Mouse (Mus musculus): Measurements from ENCODE around the gene Zdhhc14. TPM values are rescaled to one million over a fixed set of nuclear protein-coding genes. Genes with fewer than 3 reads are reported as not detected.
A peak's percentile ranks its signal among the peaks of the same experiment; 100 is the strongest.

Zdhhc14 gene
- polyA plus RNA-seq, 1 experiment from 2014 or later = 3.5 TPM

DNA sequence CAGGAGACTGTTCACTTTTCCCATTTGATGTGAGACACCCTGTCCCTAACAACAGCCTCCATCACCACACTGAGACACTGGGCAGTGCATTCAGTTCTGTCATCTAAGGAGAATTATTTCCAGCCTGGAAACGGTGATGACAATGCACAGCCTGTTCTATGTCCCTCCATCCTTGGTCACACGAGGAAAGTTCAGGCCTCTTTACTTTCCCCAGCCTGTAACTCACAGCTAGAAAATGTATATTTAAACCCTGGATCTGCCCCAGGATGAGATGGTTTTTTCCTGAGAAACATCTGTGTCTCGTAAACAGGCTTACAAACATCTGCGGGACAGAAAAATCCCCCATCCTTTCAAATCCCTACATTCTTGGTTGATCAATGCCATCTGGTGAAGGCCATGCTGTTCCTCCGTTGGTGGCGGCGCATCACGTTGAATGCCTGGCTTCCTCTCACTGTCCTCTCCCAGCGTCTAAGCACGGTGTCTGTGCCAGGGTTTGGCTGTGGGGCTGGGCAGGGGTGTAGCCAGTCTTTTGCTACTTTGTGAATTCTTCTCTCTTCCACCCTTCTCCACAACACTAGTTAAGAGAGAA lies 231.3 kb downstream of the Zdhhc14 start:
- DNase-seq (ENCODE audit: low spot score) = no peak

- no peak for DNase-seq (ENCODE audit: low spot score)
Observed at GRCm38 (mm10) chr17:5729587-5730125, 237.3 kb downstream of the Zdhhc14 start.

DNA sequence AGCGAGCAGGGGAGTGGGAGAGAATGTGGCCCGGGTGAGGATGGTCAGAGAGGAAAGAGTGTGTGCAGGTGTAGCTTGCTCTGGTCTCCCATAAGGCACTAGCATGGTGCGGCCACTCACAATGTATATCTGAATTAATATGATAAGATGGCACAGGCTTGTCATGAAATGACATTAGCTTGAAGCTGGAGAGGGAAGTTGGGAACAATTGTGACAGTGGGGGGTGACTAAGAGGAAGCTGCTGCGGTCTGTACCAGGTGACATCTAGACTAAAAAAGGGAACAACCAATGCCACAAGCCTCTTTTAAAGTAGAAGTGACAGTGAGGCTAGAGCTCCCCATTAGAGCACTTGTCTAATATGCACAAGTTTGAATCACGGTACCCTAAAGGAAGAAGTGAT lies 238.2 kb downstream of the Zdhhc14 start:
- DNase-seq (ENCODE audit: low spot score) = peak; percentile 62

GRCm38 (mm10) chr17:5733400-5733799 lies 241.0 kb downstream of the Zdhhc14 start:
- DNase-seq (ENCODE audit: low spot score) = peak; percentile 84

DNA sequence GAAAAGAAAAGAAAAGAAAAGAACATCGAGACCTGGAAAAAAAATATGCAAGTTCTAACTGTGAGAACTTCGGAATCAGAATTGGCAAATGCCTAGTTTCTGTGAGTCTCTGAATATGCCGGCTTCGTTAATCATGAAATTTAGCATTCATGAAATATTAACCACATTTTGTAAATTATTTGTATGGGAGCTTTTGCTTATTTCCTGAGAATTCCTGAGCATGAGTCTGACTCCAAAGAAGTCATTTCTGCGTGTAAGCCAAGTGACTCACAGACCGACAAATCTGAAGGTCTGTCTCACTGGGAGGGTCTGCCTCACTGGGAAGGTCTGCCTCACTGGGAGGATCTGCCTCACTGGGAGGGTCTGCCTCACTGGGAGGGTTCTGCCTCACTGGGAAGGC lies 248.7 kb downstream of the Zdhhc14 start:
- DNase-seq (ENCODE audit: low spot score) = no peak

DNA sequence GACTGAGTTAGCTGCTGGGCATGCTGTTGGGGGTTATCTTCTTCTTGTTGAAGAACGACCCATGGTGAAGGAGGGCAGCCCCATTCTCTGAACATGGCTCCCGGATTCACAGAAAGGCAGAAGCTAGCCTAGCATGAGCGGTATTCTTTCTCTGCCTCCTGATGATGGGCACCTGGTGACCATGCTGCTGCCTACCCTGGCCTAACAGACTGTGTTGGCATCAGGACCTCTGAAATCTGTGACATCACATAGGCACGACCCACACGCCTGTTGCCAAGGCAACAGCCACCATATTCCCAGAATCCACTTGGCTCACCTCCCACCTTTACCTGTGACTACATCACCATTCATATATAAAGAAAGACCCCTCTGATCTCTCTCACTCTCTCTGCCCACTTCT lies 251.7 kb downstream of the Zdhhc14 start:
- DNase-seq (ENCODE audit: low spot score) = no peak

DNA sequence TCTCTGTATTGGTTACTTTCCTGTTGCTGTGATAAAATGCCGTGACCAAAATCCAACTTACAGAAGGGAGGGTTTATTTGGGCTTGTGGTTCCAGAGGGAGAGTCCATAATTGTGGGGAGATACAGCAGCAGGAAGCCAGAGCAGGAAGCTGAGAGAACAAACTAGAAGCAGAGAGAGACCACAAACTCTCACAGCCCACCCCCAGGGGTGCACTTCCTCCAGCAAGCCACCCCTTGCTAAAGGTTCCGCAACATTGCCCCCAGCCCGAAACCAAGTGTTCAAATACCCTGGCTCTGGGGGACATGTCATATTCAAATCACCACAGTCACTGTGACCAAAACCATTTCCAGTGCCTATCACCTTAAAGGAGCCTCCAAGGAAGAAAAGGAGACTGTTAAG lies 254.0 kb downstream of the Zdhhc14 start:
- DNase-seq (ENCODE audit: low spot score) = no peak

DNA sequence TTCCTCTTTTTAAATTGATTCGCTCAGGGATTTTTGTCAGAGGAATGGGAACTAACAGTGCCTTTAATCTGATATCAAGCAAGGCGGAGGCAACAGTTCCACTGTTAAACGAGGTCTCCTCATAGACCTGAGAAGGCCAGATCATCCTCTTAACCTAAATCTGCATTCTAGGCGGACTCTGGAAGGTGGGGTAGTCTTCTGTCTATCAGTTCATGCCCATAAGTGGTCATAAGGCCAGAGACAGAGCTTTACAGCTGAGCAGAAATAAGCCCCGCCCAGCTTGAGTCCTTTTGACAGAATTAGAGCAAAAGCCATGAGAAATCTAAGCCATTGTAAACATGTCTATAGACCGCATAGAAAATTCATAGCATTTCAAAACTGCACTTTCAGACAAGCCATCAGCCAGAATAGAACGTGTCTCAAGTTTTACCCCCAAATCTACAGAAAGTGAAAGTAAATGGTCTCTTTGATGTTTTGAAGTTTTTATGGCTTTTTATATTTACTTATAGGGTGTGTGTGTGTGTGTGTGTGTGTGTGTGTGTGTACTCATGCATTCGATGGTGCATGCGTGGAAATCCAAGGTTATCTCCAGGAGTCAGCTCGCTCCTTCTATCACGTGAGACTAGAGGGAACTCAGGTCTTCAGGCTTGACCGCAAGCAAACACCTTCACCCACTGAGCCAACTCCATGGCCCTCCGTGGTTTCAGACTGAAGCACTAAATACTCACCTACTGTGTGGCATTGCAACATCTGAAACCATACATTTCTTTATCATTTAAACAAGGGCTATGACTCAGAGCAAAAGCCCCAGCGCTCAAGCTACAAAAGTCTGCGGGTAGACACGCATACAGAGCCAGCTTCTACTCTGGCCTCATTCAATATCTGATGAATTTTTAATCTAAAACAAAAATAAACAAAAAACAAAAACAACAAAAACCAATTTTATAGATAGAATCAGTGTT lies 255.5 kb downstream of the Zdhhc14 start:
- no peak for DNase-seq (ENCODE audit: low spot score)

GRCm38 (mm10) chr17:5748501-5748894 lies 256.1 kb downstream of the Zdhhc14 start:
- peak; percentile 66 for DNase-seq (ENCODE audit: low spot score)

GRCm38 (mm10) chr17:5750278-5750677 lies 257.9 kb downstream of the Zdhhc14 start:
- no peak for DNase-seq (ENCODE audit: low spot score)

DNA sequence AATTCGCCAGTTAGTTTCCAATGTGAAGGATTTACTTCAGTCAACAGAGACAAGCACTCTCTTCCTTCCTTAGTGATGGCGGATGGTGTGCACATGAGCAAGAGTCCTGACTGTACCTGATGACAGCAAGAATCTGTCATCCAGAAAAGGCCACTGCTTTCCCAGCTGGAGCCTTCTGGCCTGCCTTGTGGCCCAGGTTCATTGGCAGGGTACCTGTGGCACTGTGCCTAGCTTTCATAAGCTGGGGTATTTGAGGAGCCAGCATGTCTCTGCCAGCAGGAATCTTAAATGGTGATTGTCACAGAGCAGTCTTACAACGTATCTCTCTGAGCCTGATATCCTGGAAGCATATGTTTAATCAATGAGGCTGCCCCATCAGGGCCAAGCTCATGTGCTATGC lies 258.7 kb downstream of the Zdhhc14 start:
- DNase-seq (ENCODE audit: low spot score) = no peak

- no peak for DNase-seq (ENCODE audit: low spot score)
Observed at GRCm38 (mm10) chr17:5752322-5752715, 260.0 kb downstream of the Zdhhc14 start.

- no peak for DNase-seq (ENCODE audit: low spot score)
Observed at GRCm38 (mm10) chr17:5752716-5753585, 260.6 kb downstream of the Zdhhc14 start.

DNA sequence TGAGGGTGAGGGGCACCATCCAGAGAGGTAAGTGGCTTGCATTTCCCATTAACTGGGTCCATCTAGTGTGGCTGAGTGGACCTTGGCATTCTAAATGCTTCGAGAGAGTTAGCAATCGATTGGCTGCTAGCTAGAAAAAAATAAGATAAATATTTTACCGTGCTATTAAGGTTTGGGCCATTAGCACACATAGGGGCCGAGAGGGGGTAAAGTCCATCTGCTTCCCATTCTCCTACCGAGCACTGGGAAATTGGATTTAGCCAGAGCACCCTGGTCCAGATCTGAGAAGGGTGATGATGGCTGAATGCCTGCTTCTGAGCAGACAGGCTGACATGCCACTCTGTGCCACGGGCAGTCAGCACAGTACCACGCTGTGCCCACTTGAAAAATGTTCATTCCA lies 263.1 kb downstream of the Zdhhc14 start:
- DNase-seq (ENCODE audit: low spot score) = no peak

DNA sequence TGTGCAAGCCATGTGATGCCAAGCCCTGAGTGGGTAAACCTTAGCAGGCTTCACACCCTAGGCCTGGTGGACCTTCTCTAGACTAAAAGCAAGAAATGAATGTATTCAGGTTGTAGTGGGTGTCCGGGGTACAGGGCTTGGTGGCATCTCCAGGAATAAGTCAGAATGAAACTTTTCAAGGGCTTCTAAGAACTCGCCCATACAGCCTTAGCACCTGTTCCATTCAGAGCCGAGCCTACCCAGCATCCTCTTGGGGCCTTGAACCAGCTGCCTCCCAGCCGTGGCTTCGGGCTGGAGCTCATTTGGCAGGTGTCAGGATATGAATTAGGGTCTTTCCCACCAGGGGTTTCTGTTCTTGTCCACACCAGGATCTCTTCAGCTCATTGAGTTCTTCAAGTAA lies 263.7 kb downstream of the Zdhhc14 start:
- DNase-seq (ENCODE audit: low spot score) = peak; percentile 66

- DNase-seq (ENCODE audit: low spot score) = no peak
Observed at GRCm38 (mm10) chr17:5756855-5757254, 264.5 kb downstream of the Zdhhc14 start.

DNA sequence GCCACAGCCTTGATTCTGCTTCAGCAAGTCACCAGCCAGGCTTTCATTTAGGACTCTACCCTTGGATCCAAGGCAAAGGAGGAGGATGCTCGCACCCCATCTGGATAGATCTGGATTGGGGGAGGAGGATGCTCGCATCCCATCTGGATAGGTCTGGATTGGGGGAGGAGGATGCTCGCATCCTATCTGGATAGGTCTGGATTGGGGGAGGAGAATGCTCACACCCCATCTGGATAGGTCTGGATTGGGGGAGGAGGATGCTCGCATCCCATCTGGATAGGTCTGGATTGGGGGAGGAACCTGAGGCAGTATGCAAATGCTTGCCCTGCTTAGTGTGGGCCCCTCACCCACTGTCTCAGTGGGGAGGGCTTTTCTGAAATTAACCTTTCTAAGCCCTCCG lies 271.4 kb downstream of the Zdhhc14 start:
- DNase-seq (ENCODE audit: low spot score) = no peak

DNA sequence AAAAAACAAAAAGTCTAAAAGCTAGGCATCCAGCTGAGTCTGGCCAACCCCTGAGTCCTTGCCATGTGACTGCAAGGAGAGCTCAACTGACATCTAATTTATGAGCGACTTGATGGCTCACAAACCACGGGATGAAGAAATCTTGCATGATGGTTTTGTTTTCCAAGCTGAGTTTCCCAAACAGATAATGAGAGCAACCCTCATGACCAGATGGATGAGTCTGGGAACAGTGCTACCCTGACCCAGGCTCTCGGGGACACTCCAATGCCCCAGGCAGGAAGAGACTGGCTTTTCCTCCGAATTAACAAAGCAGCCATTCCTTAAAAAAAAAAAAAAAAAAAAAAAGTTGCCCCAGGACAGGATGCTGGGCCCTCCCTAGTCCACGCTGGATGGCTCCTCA lies 271.9 kb downstream of the Zdhhc14 start:
- no peak for DNase-seq (ENCODE audit: low spot score)

DNA sequence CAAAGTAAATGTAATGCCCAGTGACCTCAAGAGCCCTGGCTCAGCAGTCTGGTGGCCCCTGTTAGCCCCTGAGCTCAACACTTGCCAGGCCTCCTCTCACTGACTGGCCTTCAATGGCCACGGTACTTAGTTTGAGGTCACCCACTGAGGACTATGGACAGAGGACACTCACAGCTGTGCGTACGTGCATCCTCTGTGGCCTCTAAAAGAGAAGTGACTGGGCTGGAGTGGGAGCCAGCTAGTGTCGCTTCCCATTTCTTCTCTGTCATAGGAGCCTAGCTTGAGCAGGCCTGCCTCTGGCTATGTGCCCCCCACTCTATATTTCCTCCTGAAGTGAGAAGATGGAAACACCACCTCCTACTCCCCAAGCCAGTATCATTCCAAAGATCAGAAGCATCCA lies 273.4 kb downstream of the Zdhhc14 start:
- no peak for DNase-seq (ENCODE audit: low spot score)

DNA sequence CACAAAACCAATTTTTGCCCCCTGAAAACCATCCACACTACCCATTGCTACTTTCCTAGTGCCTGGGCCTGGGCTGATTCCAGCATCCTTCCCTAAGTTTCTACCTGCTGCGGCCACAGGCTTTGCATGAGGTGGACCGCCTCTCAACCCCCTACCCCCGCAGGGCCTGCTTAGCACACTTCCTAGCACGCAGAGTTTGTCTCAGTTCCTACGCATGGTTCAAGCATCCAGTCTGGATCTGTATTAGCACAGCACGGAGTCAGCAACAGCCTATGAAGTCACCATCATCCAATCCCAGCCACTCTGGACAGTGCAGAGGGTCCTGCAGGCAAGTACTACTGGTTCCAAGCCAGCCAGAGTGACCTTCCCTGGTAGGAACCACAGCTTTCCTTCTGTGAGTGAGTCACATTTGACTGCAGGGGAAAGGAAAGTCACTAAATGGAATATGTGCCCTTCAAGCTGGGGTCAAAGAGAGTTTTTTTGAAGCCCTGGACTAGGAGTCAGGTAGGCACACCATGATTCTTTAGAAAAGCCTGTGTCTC lies 275.9 kb downstream of the Zdhhc14 start:
- DNase-seq (ENCODE audit: low spot score) = no peak

- no peak for DNase-seq (ENCODE audit: low spot score)
Observed at GRCm38 (mm10) chr17:5768810-5769520, 276.6 kb downstream of the Zdhhc14 start.

Data from thymus, postnatal 0 days (tissue).